Mouse (Mus musculus): ENCODE measurements around the gene Pgp.
"Not testable (repeated sequence)": the region's sequence is repeated elsewhere in the genome, so short reads cannot be mapped to it uniquely, and the experiment has no call there.

The Pgp gene

DNA sequence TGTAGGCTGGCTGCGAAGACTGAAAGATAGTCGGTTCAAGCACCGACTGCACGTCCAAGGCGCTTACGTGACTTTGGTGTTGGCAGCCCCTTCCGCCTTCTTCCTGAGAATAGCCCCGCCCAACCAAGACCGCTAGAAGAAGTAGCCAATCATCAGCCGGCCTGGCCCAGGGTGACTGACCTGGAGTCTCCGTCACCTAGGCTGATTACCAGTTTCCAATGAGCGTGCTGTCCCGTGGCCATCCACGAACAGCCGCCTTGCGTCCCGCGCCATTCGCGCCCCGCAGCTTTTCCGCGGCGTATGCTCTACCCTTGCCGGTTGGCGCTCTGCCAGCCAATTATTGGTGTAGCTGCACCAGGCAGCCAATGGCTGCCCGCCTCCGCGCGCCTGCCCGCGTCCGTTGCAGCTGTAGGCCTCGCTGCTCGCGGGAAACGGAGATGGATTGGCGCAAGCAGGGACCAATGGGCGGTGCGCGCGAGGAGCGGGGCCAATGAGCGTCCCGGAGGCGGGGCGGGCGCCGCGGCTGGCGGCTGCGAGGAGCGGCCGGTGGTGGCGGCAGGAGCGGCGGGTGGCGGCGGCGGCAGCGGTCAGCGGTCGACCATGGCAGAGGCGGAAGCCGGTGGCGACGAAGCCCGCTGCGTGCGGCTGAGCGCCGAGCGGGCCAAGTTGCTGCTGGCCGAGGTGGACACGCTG lies at the start of gene Pgp, which contains the start of gene E4f1:
Gene Pgp (plus strand): TSS at position 483 of the 693 bp plus-strand sequence.
Gene E4f1 (minus strand): TSS at position 404 of the 693 bp plus-strand sequence.
- DNase-seq (ENCODE audit: low spot score) = peak; percentile 99

DNA sequence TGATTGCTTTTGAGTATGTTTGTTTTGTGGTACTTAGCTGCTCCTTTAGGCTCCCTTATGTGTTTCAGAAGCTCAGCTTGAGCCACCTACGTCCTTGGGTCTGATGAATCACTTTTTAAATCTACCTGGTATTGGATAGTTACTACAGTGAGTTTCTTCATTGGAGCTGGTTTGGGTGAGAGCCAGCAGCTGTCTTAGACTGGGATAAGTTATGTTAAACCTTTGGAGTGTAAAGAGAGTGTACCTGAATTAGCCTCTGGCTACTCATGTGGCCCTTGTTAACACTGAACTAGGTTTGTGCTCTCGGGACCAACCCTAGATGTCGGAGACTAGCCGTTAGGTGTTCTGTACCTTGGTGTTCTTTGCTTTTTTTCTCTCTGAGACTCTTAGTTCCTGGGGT lies 47.1 kb upstream of the Pgp start:
- no peak for DNase-seq (ENCODE audit: low spot score)

DNA sequence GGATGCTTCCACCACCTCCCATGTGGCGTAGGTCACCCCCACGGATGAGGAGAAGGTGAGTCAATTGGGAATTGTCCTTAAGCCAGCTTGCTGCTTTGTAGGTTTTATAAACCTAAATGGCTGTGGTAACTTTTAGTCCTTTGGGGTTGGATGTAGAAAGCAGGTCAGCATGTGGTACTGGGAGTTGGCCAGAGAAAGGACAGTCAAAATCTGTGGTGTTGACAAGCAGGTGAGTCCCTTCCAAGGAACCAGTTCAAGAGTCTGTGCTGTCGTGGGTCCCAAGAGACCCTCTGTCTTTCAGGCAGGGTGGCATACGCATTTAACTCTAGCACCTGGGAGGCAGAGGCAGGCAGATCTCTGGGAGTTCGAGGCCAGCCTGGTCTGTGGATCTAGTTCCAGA lies 45.7 kb upstream of the Pgp start:
- no peak for DNase-seq (ENCODE audit: low spot score)

DNA sequence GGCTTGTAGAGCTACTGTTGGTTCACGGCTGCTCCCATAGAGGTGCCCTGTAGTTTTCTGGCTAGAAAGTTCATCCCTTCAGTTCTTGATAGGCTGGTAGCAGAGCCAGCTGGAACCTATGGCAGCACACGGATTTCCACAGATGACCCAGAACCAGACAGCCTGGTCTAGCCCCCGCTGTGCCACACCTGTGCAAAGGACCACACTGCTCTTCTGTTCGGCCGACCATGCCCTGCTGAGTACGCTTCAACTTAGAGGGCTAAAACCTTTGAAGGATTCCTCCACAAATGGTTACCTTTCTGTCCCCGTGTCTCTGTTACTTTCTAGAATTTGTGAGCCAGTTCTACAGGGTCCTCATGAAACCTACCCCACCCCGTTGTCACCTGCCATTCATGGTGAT lies 44.9 kb upstream of the Pgp start:
- DNase-seq (ENCODE audit: low spot score) = not testable (repeated sequence)

DNA sequence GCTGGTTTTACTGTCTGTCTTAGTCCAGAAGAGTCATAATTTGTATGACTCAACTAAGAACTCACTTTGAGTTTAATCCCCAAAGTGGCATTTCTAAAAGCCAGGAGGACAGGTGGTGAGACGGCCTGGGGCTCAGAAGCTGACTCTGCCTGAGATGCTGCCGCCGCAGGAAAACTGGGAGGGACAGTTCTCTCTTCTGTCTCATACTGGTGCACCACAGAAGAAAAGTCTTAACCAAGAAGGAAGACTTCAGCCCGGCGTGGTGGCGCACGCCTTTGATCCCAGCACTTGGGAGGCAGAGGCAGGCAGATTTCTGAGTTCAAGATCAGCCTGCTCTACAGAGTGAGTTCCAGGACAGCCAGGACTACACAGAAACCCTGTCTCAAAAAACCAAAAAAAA lies 44.3 kb upstream of the Pgp start:
- DNase-seq (ENCODE audit: low spot score) = no peak

DNA sequence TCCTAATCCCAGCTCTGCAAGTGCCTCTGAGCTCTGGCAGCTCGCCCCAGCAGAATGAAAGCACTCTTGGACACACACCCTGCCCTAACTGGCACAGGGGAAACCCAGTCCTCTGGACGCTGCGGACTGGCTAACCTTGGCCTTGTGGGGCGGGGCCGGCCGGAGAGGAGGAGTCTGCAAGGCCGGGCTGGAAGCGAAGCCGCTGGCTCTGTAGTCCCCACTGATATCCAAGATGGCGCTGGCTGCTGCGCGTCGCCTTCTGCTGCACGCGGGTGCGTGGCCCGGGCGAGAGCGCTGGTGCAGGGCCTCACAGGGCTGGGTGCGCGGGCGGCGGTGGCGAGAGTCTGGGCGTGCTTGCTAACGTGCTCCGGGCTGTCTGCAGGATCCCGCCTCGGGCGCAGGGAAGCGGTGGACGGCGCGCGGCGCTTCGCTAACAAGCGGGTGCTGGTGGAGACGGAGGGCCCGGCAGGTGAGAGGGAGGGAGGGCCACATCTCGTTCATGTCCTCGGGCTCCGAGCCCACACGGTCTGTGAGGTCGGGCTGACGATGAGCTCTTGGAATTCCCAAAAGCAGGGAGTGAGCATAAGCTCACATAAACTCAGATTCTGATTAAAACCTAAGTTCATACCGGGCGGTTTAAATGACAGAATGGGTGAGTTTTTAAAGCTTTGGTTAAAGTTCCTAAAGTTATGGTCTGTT lies 43.6 kb upstream of the Pgp start, which contains the start of gene Eci1:
Gene Eci1 (plus strand): TSS at position 171 of the 699 bp plus-strand sequence.
- peak; percentile 97 for DNase-seq (ENCODE audit: low spot score)

DNA sequence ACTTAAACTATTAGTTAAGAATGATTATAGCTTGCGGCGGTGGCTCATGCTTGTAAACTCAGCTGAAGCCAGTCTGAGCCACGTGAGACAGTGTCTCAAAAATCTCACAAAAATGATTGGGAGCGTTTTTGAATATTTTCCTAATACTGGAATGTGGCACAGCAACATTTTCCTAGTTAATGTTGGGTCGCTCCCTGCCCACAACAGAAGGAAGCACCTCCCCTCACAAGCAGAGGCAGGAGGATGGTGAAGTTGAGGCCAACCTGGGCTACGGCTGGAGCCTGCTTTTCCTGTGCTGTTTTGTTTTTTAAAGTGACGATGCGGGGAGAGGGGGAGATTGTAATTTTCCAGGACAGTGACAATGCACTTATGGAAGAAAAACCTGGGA lies 43.0 kb upstream of the Pgp start:
- no peak for DNase-seq (ENCODE audit: low spot score)

DNA sequence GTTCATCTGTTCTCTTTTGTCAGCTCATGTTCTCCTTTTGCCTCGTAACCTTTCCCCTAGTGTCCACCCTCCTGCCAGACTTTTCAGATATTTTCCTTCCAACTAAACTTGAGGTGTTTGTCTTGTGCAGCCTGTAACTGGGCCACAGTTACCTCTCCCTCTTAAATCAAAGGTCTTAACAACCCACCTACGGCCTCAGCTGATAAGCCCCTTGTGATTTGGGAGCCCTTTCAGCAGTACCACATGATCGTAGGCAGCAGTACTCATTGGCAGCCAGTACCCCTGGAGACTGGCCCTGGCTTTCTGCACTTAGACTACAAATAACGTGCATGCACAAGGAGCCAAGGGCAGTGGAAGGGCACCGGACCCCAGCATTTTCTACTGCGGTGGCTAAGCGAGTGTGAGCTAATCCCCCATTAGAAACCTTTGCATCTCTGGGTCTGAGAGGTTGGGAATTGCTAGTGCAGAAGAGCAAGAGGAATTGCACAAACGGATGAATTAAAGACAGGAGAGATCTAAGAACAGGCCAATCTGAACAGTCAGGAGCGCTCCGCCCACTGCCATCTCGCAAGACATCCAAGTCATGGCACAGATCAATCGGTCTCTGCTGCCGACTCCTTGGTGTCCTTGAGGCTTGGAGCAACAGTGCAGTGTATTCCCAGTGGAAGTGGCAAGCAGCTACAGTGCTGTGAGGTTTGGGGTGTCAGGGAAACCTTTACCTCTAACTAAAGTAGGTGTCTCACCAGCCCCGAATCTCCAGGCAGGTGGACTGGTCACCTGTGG lies 40.8 kb upstream of the Pgp start:
- DNase-seq (ENCODE audit: low spot score) = no peak

DNA sequence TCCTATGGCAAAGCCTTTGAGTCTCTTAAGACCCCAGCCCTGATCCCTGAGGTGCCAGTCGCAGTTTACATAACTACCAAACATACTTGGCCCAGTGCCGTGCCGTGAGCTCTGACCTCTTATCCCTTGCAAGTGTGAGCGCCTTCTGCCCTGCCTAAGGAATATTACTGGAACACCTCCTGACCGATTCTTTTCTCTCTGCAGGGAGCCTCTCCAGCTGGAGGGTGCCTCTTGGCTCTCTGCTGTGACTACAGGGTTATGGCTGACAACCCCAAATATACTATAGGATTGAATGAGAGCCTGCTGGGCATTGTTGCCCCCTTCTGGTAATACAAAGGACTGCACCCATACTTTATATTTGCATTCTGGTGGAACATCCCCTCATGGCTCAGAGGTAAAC lies 33.2 kb upstream of the Pgp start:
- no peak for DNase-seq (ENCODE audit: low spot score)

DNA sequence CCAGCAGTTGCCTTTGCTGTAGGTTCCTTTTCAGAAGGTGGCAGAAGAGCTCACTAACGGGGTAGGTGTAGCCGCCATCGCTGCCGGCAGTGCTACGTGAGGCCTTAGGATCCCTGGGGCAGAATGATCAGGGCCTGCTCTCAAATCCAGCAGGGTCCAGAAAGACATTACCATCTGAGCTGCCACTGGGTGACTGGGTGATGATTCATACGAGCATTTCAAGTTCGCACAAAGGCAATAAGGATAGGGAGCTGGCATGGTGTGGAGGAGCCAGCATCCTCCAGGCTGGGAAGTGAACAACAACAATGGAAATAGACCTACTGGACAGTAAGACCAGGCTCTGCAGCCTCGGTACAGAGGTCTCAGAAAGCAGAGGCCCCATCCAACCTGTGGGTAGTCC lies 29.8 kb upstream of the Pgp start:
- DNase-seq (ENCODE audit: low spot score) = no peak

DNA sequence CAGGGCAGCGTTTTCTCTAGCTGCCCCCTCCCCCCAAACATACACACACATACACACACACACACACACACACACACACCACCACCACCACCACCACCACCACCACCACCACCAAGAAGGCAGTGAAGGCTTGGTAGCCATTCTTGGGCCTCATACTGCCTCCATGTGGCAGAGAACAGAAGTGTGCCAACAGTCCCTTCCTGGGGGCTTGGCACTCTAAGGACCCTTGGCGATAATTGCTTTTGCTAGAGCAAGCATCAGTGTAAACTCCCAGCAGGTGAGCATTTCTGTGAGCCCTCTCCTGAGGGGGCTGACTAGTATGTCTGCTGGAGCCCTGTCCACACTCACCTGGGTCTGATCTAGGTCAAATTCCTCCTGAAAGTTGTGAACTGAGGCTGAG lies 29.0 kb upstream of the Pgp start:
- DNase-seq (ENCODE audit: low spot score) = no peak

DNA sequence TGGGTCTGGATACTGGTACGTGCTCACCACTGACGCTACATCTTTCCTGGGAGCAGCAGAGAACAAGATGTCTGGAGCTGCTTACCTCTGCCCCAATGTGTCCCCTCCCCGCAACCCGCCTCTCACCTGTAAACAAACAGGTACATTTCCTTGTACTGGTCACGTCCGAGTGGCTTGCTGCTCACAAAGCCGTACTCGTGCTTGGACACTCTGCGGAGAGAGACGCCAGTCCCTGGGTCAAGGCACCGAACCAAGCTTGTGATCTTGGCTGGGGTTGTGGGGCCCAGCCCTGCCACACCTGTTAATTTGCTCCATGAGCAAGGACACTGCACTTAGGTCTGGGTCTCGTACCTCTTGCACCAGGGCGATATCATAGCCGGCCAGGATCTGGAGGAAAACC lies 28.1 kb upstream of the Pgp start:
- peak; percentile 76 for DNase-seq (ENCODE audit: low spot score)

DNA sequence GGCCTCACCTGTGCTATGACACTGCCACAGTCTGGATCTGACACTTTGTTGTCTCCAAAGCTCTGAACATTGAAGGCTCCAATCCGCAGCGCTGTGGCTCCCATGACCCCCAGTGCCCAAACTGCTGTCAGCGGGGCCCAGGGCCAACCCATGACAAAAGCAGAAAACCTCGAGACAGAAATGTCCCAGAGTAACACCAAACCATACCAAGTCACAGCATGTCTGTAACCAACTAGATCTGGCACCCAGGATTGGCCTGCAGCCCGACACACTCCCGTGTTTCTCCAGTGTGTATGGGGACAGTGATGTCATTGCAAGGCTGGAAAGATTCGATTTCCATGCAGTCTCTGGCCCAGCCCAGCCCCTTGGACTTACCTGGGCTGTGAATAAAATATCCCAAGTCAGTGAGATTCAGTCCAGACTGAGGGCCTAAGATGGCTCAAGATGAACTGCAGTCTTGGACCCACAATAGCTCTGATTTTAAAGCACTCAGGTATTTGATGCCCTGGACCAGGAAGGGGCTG lies 27.5 kb upstream of the Pgp start, which contains the start of gene Dnase1l2:
Gene Dnase1l2 (minus strand): TSS at position 474 of the 524 bp plus-strand sequence.
- peak; percentile 69 for DNase-seq (ENCODE audit: low spot score)

DNA sequence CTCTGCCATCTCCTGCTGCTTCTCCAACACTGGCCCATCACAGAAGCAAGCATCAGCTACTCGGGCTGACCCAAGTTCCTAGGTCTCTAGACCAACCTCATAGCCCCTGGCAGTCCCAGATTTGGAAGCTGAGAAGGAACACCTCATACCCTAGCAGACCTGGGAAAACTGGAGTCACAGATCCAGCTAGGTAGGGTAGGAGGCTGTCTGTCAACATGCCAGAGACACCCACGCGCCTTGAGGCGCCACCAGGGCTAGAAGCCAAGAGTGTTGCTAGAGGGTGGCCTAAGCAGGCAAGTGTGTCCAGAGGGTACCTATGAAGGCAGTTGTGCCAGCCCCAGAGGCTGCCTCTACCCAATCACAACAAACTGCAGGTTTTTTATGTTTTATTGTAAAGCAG lies 26.8 kb upstream of the Pgp start:
- peak; percentile 80 for DNase-seq (ENCODE audit: low spot score)

DNA sequence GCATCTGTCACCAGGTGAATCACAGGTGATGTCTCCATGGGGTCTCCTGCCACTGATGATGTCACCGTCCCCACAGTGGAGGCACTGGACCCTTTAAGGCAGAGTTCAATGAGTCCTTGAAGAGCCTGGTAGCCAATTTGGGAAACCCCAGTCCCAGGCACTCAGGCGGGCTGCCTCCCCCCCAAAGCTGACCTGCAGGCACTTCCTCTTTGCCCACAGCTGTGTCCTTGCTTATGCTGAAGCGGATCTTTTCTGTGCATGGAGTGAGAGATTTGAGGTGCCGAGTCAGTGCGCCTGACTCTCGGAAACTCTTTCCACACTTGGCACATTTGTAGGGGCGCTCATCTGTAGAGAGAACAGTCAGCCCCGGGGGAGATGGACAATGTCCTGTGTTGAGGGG lies 23.6 kb upstream of the Pgp start:
- no peak for DNase-seq (ENCODE audit: low spot score)

DNA sequence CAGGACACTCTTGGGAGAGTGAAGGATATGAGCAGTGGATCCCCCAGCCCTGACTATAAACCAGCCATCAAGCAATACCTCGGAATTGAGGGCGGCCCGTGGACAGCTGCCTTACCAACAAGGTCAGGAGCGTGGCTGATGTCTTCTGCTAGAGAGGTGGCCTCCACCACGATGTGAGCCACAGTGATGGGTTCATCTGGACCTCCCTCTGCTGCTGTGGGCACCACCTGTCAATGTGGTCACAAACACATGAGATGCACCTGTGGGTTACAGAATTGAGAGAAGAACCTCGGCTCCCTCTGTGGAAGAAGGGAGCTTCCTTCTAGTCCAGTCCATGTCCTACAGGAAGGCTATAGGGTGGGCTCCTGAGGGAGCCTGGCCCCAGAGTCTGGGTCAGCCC lies 20.7 kb upstream of the Pgp start:
- no peak for DNase-seq (ENCODE audit: low spot score)

DNA sequence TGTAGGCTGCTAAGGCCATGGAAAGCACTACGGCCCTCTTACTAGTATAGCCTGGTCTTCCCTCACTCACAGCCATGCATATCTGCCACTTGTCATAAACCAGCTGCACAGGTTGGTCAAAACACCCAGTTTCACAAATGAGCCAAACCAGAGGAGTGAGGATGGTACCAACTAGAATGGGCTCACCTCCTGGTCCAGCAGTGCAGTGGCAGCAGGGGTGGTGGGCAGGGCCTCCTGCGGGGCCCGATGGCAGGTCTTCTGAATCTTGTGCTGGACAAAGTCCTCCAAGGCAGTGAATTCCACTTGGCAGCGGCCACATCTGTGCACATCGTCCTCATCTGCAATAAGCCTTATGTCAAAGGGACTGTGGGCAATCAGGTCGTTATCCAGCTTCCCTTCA lies 19.0 kb upstream of the Pgp start:
- no peak for DNase-seq (ENCODE audit: low spot score)

DNA sequence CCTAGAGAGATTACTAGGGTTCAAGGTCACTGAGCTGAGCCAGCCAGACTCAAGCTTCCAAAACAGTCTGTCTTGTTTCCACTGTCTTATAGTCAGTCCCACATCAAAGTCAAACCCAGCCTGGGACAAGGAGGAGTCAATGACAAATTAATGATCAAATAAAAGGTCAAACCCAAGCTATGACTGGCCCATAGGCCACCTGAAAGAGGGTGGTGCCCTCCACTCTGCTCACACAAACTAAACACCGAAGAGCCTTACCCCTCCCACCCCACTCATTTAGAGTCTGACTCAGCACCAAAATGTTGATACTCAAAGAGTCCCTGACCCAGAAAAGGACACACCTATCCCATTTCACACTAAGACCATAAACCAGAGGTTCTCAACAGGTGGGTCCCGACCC lies 16.8 kb upstream of the Pgp start:
- DNase-seq (ENCODE audit: low spot score) = no peak

DNA sequence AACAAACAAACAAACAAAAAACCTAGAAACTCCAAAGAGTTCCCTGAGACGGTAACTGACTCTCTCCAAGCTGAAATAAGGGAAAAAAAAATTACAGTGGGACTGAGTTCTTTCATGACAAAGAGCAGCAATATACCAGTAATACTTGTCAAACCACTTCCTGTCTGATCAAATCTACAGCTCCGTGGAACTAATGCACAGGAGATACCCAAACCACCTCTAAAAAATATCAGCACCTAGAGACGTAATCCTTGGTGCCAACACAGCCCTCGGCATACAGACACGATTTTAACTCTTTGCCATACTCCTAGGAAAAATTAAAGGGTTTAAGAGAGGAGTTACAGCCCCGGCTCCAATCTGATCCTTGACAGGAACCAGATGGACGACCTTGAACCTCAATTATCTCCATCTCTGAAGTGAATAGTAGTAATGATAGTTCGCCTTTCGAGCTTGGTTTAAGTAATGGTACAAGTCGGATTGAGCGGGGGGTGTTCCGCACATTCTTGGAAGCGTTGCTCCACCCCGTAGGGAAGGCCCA lies 15.9 kb upstream of the Pgp start:
- no peak for DNase-seq (ENCODE audit: low spot score)

DNA sequence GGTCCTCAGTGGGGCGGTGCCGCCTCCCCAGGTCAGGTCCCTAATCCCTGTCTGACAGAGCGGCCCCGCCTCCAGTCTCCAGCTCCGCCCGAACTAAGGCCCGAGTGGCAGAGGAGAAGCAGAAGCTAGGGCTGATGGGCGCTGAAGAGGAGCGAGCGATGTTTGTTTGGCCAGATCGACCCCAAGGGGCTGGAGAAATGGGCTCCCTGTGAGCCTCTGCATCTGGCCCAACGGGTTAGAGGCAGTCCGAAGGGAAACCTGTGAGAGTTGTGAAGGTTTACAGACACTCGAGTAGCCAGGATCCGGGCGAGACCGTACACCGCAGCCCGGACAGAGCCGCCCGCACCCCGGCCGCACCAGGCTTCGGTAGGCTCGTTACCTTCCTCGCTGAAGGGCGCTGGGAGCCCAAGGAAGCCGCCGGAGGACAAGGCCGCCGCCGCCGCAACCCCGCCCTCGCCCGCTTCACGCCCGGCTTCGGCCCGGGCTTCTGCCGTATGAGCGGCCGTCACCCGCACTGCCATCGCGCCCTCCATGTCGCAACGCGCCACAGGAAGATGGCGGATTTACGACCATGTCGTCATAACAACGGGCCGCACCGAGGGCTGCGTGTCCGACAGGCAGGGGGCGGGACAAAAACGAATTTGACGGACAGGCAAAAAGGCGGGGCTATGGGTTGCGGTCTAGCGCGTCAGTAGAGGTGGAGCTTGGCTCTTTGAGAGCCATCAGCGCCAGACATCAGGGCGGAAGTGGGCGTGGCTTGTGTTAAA lies 15.3 kb upstream of the Pgp start:
- peak; percentile 100 for DNase-seq (ENCODE audit: low spot score)

DNA sequence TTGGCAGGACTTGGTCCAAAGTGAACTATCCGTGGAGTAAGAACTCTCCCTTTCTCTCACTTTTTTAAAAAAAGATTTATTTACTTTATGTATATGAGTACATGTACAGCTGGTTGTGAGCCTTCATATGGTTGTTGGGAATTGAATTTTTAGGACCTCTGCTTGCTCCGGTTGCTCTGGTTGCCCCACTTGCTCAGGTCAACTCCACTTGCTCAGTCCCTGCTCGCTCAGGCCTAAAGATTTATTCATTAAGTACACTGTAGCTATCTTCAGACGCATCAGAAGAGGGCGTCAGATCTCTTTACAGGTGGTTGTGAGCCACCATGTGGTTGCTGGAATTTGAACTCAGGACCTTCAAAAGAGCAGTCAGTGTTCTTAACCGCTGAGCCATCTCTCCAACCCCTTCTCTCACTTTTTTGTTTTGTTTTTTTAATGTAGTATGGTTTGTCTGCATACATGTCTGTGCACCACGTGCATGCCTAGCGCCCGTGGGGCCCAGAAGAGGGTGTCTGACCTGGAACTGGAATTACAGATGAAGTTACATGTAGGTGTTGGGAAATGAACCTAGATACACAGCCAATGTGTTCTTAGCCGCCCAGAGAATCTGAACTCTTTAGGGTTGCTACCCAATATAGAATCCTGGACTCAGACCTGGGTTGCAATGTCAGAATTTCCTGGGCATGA lies 14.5 kb upstream of the Pgp start:
- not testable (repeated sequence) for DNase-seq (ENCODE audit: low spot score)

Measured in urinary bladder, postnatal 14 days (tissue).